Mouse (Mus musculus) kidney, adult 9 months (tissue): ENCODE data around the gene Asb15.
A peak's percentile ranks its signal among the peaks of the same experiment; 100 is the strongest.

Source experiments
- DNase-seq: peaks from one replicate; pipeline ENCODE4 v3.0.0; 2022

Gene Asb15

GRCm38 (mm10) chr6:24569711-24570110, 41.8 kb downstream of the Asb15 start:
- no peak for DNase-seq

GRCm38 (mm10) chr6:24570278-24570677, 42.3 kb downstream of the Asb15 start:
- DNase-seq = no peak

GRCm38 (mm10) chr6:24571126-24571525, 43.2 kb downstream of the Asb15 start:
- DNase-seq = peak; percentile 57

- DNase-seq = no peak
These were observed 44.5 kb downstream of the Asb15 start for GRCm38 (mm10) chr6:24572431-24572830.

GRCm38 (mm10) chr6:24573319-24573718, 45.4 kb downstream of the Asb15 start:
- DNase-seq = no peak

- no peak for DNase-seq
These were observed 55.5 kb downstream of the Asb15 start for GRCm38 (mm10) chr6:24583456-24583855.

GRCm38 (mm10) chr6:24585431-24586310, 57.7 kb downstream of the Asb15 start:
- DNase-seq = no peak

- DNase-seq = peak; percentile 65
These were observed 58.9 kb downstream of the Asb15 start for GRCm38 (mm10) chr6:24586885-24587284.

GRCm38 (mm10) chr6:24590282-24590681, 62.3 kb downstream of the Asb15 start:
- no peak for DNase-seq

GRCm38 (mm10) chr6:24591525-24592218, 63.7 kb downstream of the Asb15 start:
- no peak for DNase-seq

GRCm38 (mm10) chr6:24597500-24597899, 69.6 kb downstream of the Asb15 start, which contains the start of gene Lmod2:
TSS of gene Lmod2 (plus strand) at chr6:24597762.
- DNase-seq = no peak

GRCm38 (mm10) chr6:24599179-24599578, 71.2 kb downstream of the Asb15 start:
- no peak for DNase-seq

- DNase-seq = no peak
These were observed 71.7 kb downstream of the Asb15 start for GRCm38 (mm10) chr6:24599639-24600038.

GRCm38 (mm10) chr6:24600134-24600533, 72.2 kb downstream of the Asb15 start:
- no peak for DNase-seq

- no peak for DNase-seq
These were observed 72.8 kb downstream of the Asb15 start for GRCm38 (mm10) chr6:24600726-24601125.

GRCm38 (mm10) chr6:24601668-24602067, 73.7 kb downstream of the Asb15 start:
- DNase-seq = no peak

GRCm38 (mm10) chr6:24602351-24602750, 74.4 kb downstream of the Asb15 start:
- no peak for DNase-seq

GRCm38 (mm10) chr6:24602993-24603392, 75.0 kb downstream of the Asb15 start:
- no peak for DNase-seq

GRCm38 (mm10) chr6:24604289-24604688, 76.3 kb downstream of the Asb15 start:
- no peak for DNase-seq

GRCm38 (mm10) chr6:24605631-24606030, 77.7 kb downstream of the Asb15 start:
- no peak for DNase-seq

GRCm38 (mm10) chr6:24606512-24606911, 78.6 kb downstream of the Asb15 start:
- no peak for DNase-seq

- no peak for DNase-seq
These were observed 79.6 kb downstream of the Asb15 start for GRCm38 (mm10) chr6:24607531-24607930.

GRCm38 (mm10) chr6:24608129-24608528, 80.2 kb downstream of the Asb15 start:
- no peak for DNase-seq

GRCm38 (mm10) chr6:24608682-24609081, 80.7 kb downstream of the Asb15 start:
- DNase-seq = no peak
